Mouse (Mus musculus) ES-Bruce4 (cell line): ENCODE data around the gene Mrpl10.

ENCODE experiments used
- CTCF ChIP-seq: IDR thresholded peaks from one replicate; pipeline ENCODE4 v1.8.1; 2011; ENCODE audit warnings: low read depth, low read length
- EP300 ChIP-seq: IDR thresholded peaks from 2 replicates; pipeline ENCODE4 v1.6.1; 2011; ENCODE audit warnings: low read depth, low read length; ENCODE audit not compliant: insufficient read depth
- POLR2A ChIP-seq: IDR thresholded peaks from one replicate; pipeline ENCODE4 v1.8.1; 2011; ENCODE audit warnings: low read length; ENCODE audit not compliant: insufficient read depth

GRCm38 (mm10) chr11:97032499-97032898 lies 8.9 kb upstream of the Mrpl10 start:
- TF ChIP-seq POLR2A (no peak), CTCF (no peak), EP300 (no peak)
